Mouse (Mus musculus): Measurements from ENCODE around the gene Sirt2. TPM values are rescaled to one million over a fixed set of nuclear protein-coding genes. Genes with fewer than 3 reads are reported as not detected.

Sirt2 gene
- polyA plus RNA-seq, 2 experiments from 2014 or later = 82.3 to 103 TPM

Other genes starting within 250 kb of the Sirt2 start
- not detected for gene Ifnl3, start 243.9 kb upstream of the Sirt2 start, polyA plus RNA-seq (2017; shearing (Covaris generic))
- not detected for gene Sycn, start 225.8 kb upstream of the Sirt2 start, polyA plus RNA-seq (2017; shearing (Covaris generic))
- gene Nccrp1, start 219.5 kb upstream of the Sirt2 start, polyA plus RNA-seq (2017; shearing (Covaris generic)) = not detected
- 1 to 10 TPM; 6.2 to 7.4 TPM for gene Samd4b, start 168.6 kb upstream of the Sirt2 start, polyA plus RNA-seq (2017; shearing (Covaris generic))
- 1 to 10 TPM; 2.3 to 2.8 TPM for gene Pak4, start 168.6 kb upstream of the Sirt2 start, polyA plus RNA-seq (2017; shearing (Covaris generic))
- gene Acp7, start 135.4 kb upstream of the Sirt2 start, polyA plus RNA-seq (2017; shearing (Covaris generic)) = not detected
- gene Fbxo27, start 73.9 kb upstream of the Sirt2 start, polyA plus RNA-seq (2017; shearing (Covaris generic)) = 1 to 10 TPM; 1.1 to 2.9 TPM
- 10 to 100 TPM in 1 of 2 experiments, 1 to 10 TPM in 1; 8.3 to 10.9 TPM for gene Fbxo17, start 49.9 kb upstream of the Sirt2 start, polyA plus RNA-seq (2017; shearing (Covaris generic))
- gene Mrps12, start 24.9 kb upstream of the Sirt2 start, polyA plus RNA-seq (2017; shearing (Covaris generic)) = 10 to 100 TPM; 71.9 to 75.7 TPM
- 10 to 100 TPM in 1 of 2 experiments, 1 to 10 TPM in 1; 8.9 to 13.0 TPM for gene Sars2, start 24.7 kb upstream of the Sirt2 start, polyA plus RNA-seq (2017; shearing (Covaris generic))
- gene Ccer2, start 10.6 kb upstream of the Sirt2 start, polyA plus RNA-seq (2017; shearing (Covaris generic)) = not detected
- 10 to 100 TPM; 56.4 to 78.9 TPM for gene Nfkbib, start 777 bp downstream of the Sirt2 start, polyA plus RNA-seq (2017; shearing (Covaris generic))
- 100 to 1,000 TPM; 199 to 272 TPM for gene Rinl, start 22.2 kb downstream of the Sirt2 start, polyA plus RNA-seq (2017; shearing (Covaris generic))
- 100 to 1,000 TPM; 153 to 344 TPM for gene Hnrnpl, start 41.8 kb downstream of the Sirt2 start, polyA plus RNA-seq (2017; shearing (Covaris generic))
- gene Ech1, start 58.5 kb downstream of the Sirt2 start, polyA plus RNA-seq (2017; shearing (Covaris generic)) = 100 to 1,000 TPM; 192 to 199 TPM
- gene Lgals4, start 67.1 kb downstream of the Sirt2 start, polyA plus RNA-seq (2017; shearing (Covaris generic)) = 10 to 100 TPM; 20.1 to 27.2 TPM
- 1 to 10 TPM; 2.5 to 2.8 TPM for gene Lgals7, start 97.1 kb downstream of the Sirt2 start, polyA plus RNA-seq (2017; shearing (Covaris generic))
- under 1 TPM in 1 of 2 experiments, not detected in 1; 0.34 TPM for gene Capn12, start 114.7 kb downstream of the Sirt2 start, polyA plus RNA-seq (2017; shearing (Covaris generic))
- 100 to 1,000 TPM in 1 of 2 experiments, 10 to 100 TPM in 1; 84.6 to 128 TPM for gene Actn4, start 195.6 kb downstream of the Sirt2 start, polyA plus RNA-seq (2017; shearing (Covaris generic))
- 100 to 1,000 TPM; 603 to 630 TPM for gene Eif3k, start 215.1 kb downstream of the Sirt2 start, polyA plus RNA-seq (2017; shearing (Covaris generic))
- 100 to 1,000 TPM in 1 of 2 experiments, 10 to 100 TPM in 1; 88.8 to 120 TPM for gene Map4k1, start 215.3 kb downstream of the Sirt2 start, polyA plus RNA-seq (2017; shearing (Covaris generic))